Mouse (Mus musculus) heart, adult 10 weeks (tissue): Measurements from ENCODE around the gene Tnfrsf25. TPM values are rescaled to one million over a fixed set of nuclear protein-coding genes. Genes with fewer than 3 reads are reported as not detected.

ENCODE experiments used
- polyA plus RNA-seq: library from polyadenylated mRNA; stranded (reverse); fragments of 350-450 nt; fragmentation: Illumina TruSeq; extraction: RNeasy Lipid Tissue Mini Kit (QIAGEN cat#74804); gene quantifications from one replicate; pipeline ENCODE4 v1.2.3, GENCODE M21; 2014; ENCODE audit warnings: low read depth, low replicate concordance

Gene Tnfrsf25
- polyA plus RNA-seq: 2.9 TPM

GRCm38 (mm10) chr4:152115921-152116612 is at the start of gene Tnfrsf25:
Tnfrsf25 (plus strand) TSS chr4:152115934.

GRCm38 (mm10) chr4:152072121-152072601 is 43.6 kb upstream of the Tnfrsf25 start, which contains the start of gene Plekhg5:
Plekhg5 (plus strand) TSS chr4:152072498.

GRCm38 (mm10) chr4:152151966-152152544 is 36.3 kb downstream of the Tnfrsf25 start, which contains the start of gene Espn:
Espn (minus strand) TSS chr4:152152371.

GRCm38 (mm10) chr4:152158585-152159284 is 43.0 kb downstream of the Tnfrsf25 start, which contains the start of gene Hes2:
Hes2 (plus strand) TSS chr4:152158867.

Other genes starting within 250 kb of the Tnfrsf25 start
- 47.2 TPM for gene Dnajc11, start 182.2 kb upstream of the Tnfrsf25 start, polyA plus RNA-seq
- gene Thap3, start 126.9 kb upstream of the Tnfrsf25 start, polyA plus RNA-seq: 21.9 TPM
- 4.6 TPM for gene Phf13, start 119.7 kb upstream of the Tnfrsf25 start, polyA plus RNA-seq
- gene Klhl21, start 107.1 kb upstream of the Tnfrsf25 start, polyA plus RNA-seq: 52.0 TPM
- gene Zbtb48, start 88.3 kb upstream of the Tnfrsf25 start, polyA plus RNA-seq: 7.9 TPM
- gene Tas1r1, start 77.4 kb upstream of the Tnfrsf25 start, polyA plus RNA-seq: not detected
- 8.8 TPM for gene Nol9, start 76.6 kb upstream of the Tnfrsf25 start, polyA plus RNA-seq
- 13.4 TPM for gene Plekhg5, start 43.4 kb upstream of the Tnfrsf25 start, polyA plus RNA-seq
- gene Espn, start 36.4 kb downstream of the Tnfrsf25 start, polyA plus RNA-seq: 3.5 TPM
- gene Hes2, start 42.9 kb downstream of the Tnfrsf25 start, polyA plus RNA-seq: not detected
- 86.4 TPM for gene Acot7, start 62.2 kb downstream of the Tnfrsf25 start, polyA plus RNA-seq
- gene Gpr153, start 158.3 kb downstream of the Tnfrsf25 start, polyA plus RNA-seq: 11.3 TPM
- gene Hes3, start 175.7 kb downstream of the Tnfrsf25 start, polyA plus RNA-seq: not detected
- 22.0 TPM for gene Icmt, start 181.3 kb downstream of the Tnfrsf25 start, polyA plus RNA-seq
- 112 TPM for gene Rnf207, start 203.1 kb downstream of the Tnfrsf25 start, polyA plus RNA-seq
- gene Rpl22, start 209.8 kb downstream of the Tnfrsf25 start, polyA plus RNA-seq: 418 TPM
- gene Chd5, start 222.7 kb downstream of the Tnfrsf25 start, polyA plus RNA-seq: 0.13 TPM